Mouse (Mus musculus): Measurements from ENCODE around the gene Gm11639.

Gm11639 gene

DNA sequence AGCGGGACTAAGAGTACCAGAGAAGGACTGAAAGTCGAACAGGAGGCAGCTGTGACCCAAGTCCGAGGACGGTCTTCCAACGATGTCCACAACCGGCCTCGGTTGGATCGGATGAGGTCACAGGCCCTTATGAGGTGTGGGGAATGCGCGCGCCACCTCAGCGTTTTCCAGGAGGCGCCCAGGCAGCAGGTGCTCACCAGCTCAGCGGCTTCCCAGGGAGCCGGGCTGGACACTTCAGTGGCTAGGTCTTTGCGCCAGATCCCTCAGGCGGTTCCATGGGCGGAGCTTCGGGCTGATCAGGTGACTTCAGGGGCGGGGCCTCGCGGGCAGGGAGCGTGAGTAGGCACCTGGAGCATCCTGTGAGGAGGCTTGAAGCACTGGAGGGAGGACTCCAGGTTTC is at the start of gene Gm11639:
TSS of gene Gm11639 (plus strand) at position 160 of the 400 bp plus-strand sequence.
- DNase-seq (ENCODE audit: low read depth), result no peak

GRCm38 (mm10) chr11:104637010-104637409 is 48.5 kb upstream of the Gm11639 start:
- no peak for DNase-seq (ENCODE audit: low read depth)

GRCm38 (mm10) chr11:104638006-104638405 is 47.5 kb upstream of the Gm11639 start:
- DNase-seq (ENCODE audit: low read depth), result no peak

GRCm38 (mm10) chr11:104638906-104639305 is 46.6 kb upstream of the Gm11639 start:
- DNase-seq (ENCODE audit: low read depth), result no peak

DNA sequence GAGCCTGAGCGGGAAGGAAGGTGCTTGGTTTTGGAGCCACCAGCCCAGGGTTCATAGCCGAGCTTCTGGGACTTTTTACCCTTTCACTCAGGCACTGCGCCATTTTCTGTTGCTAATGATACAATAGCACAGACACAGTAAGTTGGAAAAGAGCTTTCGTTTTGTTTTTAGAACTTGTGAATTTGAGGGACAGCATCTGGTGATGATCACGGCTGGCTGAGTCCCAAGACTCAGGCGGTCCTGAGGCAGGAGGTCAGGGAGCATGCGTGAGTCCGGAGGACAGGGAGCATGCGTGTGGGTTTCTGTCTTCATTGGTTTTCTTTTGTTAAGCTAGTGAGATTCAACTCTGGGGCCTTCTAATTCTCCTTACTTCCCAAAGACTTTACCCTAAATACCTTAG is 45.9 kb upstream of the Gm11639 start:
- peak; percentile 25 for DNase-seq (ENCODE audit: low read depth)

- DNase-seq (ENCODE audit: low read depth), result peak; percentile 85
Measured at GRCm38 (mm10) chr11:104640894-104641293, 44.6 kb upstream of the Gm11639 start.

DNA sequence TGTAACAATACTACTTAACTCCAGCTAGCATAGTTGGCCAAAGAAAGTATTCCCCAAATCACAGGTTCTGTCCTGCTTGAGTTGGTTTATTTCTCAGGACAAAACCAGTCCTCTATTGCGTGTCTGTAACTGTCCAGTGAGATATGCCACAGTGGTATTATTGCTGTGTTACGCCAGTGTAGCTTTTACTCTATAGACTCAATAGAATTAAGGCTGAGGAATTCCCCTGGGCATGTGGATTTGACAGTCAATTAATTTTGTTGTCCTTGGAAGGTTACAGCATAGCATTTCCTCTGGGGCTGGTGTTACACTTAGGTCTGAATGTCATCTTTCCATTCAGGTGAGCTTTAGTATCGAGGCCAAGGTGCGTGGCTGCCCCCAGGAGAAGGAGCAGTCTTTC is 42.3 kb upstream of the Gm11639 start:
- no peak for DNase-seq (ENCODE audit: low read depth)

DNA sequence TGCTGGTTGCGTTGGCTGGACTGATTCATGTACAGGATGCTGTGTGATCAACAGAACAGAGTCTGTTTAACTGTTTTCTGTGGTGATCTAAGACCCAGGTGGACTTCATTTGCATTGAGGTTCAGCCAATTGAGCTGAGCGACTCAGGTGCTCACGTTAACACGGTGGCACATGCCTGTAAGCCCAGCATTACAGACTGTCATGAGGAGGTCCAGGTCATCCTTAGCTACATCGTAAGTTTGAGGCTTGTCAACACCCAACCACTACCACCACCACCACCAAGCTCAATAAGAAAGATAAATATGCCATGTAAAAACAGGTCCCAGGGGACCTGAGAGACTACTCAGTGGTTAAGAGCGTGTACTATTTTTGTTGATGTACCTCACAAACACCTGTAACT is 40.1 kb upstream of the Gm11639 start:
- DNase-seq (ENCODE audit: low read depth), result no peak

DNA sequence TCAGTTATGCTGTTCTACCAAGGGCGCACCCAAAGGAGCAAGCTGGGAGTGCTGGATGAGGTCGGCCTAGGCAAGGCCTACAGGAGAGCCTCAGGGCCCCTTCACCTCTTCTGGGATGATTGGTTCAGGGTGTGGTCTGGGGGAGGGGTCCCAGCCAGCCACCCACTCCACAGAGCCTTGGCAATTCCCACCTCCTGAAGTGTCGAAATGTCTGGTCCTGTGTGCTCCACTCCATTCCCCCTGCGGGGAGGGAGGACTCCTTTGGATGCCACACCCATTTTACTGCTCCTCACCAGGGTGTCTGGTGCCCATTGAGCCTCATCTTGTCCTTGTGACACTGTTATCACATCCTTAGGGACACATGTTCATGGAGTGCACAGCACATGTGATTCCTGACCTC is 39.3 kb upstream of the Gm11639 start:
- no peak for DNase-seq (ENCODE audit: low read depth)

- DNase-seq (ENCODE audit: low read depth), result no peak
Measured at GRCm38 (mm10) chr11:104646611-104647010, 38.9 kb upstream of the Gm11639 start.

- DNase-seq (ENCODE audit: low read depth), result peak; percentile 35
Measured at GRCm38 (mm10) chr11:104647188-104647867, 38.2 kb upstream of the Gm11639 start.

DNA sequence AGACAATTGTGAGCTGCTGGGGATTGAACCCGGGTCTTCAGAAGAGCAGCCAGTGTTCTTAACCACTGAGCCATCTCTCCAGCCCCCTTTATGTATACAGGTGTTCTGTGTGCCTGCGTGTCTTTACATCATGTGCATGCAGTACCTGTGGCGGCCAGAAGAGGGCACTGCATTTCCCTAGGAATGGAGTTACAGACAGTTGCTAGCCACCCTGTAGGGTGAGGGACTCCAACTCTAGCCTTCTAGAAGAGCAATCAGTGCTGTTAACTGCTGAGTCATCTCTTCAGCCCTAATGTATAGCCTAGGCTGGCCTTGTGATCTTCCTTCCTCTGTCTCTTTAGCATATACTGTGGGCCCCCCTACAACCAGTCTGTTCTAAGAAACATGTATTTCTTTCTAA is 36.9 kb upstream of the Gm11639 start:
- DNase-seq (ENCODE audit: low read depth), result peak; percentile 45

- DNase-seq (ENCODE audit: low read depth), result no peak
Measured at GRCm38 (mm10) chr11:104660599-104660998, 24.9 kb upstream of the Gm11639 start.

- no peak for DNase-seq (ENCODE audit: low read depth)
Measured at GRCm38 (mm10) chr11:104661106-104661505, 24.4 kb upstream of the Gm11639 start.

GRCm38 (mm10) chr11:104661531-104662205 is 23.8 kb upstream of the Gm11639 start:
- DNase-seq (ENCODE audit: low read depth), result no peak

DNA sequence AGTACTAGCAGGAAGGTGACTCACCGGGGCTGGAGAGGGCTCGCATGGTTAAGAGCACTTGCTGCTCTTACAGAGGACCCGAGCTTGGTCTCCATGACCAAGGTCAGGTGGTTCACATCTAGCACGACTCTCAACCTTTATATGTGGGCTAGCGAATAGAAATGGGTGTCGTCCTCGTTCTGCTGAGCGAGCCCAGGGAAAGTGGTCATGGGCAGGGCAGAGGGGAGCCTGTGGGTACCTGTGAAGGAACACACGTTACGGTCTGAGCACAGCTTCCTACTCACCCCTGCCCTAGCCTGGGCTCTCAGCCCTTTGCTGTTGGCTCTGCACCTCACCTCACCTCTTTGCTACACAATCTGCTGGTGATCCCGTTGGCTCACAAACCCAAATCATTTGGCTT is 22.9 kb upstream of the Gm11639 start:
- DNase-seq (ENCODE audit: low read depth), result no peak

- DNase-seq (ENCODE audit: low read depth), result peak; percentile 83
Measured at GRCm38 (mm10) chr11:104663241-104663877, 22.1 kb upstream of the Gm11639 start.

- no peak for DNase-seq (ENCODE audit: low read depth)
Measured at GRCm38 (mm10) chr11:104663878-104664261, 21.6 kb upstream of the Gm11639 start.

DNA sequence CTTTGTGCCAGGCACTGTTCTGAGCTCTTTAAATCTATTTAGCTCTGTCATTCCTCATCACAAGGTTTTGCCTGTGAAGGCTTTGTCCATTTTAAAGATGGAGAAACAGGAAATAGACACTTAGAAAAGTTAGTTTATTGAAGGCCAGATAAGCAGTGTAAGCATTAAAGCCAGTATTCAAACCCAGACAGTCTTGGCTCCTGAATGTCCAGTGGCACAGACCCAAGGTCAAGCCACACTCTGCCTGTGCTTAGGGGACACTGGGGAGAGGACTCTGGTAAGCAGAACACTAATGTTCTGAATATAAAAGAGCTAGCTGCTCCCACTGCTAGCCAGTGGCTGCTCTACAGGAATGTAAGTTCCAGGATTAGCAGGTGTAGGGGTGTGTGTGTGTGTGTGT is 21.1 kb upstream of the Gm11639 start:
- no peak for DNase-seq (ENCODE audit: low read depth)

- no peak for DNase-seq (ENCODE audit: low read depth)
Measured at GRCm38 (mm10) chr11:104667399-104667798, 18.1 kb upstream of the Gm11639 start.

GRCm38 (mm10) chr11:104673412-104673811 is 12.1 kb upstream of the Gm11639 start:
- peak; percentile 72 for DNase-seq (ENCODE audit: low read depth)

DNA sequence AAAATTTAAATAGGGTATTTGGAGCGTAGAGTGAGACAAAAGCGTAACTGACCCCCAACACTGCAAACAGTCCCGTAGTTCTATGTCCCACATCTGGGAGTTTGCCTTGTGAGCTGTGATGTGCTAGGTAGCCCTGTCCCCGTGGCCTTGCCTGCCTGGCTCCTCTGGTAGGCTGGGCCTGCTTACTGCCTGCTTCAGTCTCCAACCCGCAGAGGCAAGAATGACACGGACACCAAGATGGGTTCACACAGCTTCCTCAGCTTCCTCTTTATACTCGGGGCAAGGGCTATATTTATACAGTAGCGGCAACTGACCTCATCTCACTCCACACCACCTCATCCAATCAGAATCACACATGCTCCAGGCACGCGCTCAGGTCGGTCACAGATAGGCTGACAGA is 10.7 kb upstream of the Gm11639 start:
- no peak for DNase-seq (ENCODE audit: low read depth)

DNA sequence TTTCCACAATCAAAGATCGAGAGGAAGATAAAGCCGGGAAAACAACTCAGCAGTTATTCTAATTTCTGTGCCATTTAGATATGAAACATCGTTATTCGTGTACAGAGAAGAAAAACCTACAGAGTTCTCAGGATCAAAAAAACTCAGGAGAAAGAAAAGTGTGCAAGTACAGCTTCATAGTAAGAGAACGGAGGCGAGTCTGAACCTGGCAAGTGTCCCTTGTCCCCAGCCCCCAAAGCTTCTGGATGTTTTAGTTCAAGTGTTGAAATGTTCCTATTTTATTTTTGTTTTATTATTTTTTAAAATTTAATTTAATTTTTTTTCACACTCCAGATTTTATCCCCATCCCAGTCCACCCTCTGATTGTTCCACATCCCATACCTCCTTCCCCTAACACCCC is 7.7 kb downstream of the Gm11639 start:
- no peak for DNase-seq (ENCODE audit: low read depth)
